Mouse (Mus musculus): ENCODE data around the gene Timm23.
A peak's percentile ranks its signal among the peaks of the same experiment; 100 is the strongest.

GRCm38 (mm10) chr14:32165278-32166061 lies 36.2 kb downstream of the Timm23 start:
- TF ChIP-seq CTCF (IDR thresholded peaks at IDR 0.05; ENCODE audit: insufficient read depth, low read length), result no peak
- peak; percentile 71; the same call in 1 of the 2 replicates for TF ChIP-seq POLR2A (IDR thresholded peaks at IDR 0.05; ENCODE audit: borderline replicate concordance, extremely low read depth, low read depth, low read length)
